Mouse (Mus musculus): ENCODE data around the gene Dyrk1a. TPM values are rescaled to one million over a fixed set of nuclear protein-coding genes. Genes with fewer than 3 reads are reported as not detected.

The Dyrk1a gene
- total RNA-seq, 2 experiments from 2014 or later, result 102 to 104 TPM

DNA sequence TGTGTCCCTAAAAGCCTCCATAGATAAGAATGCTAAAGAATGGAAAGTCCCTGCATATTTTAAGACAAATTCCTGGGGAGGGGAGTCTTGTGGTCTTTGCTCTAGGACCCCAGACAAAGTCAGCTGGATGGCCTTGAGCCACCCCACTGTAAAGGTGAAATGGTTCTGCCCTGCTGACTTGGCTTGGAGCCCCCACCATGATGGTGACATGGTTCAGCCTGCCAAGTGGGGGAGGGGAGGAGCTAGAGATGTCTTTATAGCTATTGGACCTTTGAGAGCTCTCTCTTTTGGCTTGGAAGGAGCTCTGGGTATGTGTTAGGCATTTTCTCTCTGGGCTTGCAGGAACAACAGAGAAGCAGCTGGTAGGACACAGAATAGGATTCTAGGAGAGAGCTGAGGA is 17.9 kb upstream of the Dyrk1a start:
- intact Hi-C loops (cut with DNase I), result no loop called here
- no peak for DNase-seq (ENCODE audit: extremely low spot score in 1 of 2, low spot score in 2 of 2)

DNA sequence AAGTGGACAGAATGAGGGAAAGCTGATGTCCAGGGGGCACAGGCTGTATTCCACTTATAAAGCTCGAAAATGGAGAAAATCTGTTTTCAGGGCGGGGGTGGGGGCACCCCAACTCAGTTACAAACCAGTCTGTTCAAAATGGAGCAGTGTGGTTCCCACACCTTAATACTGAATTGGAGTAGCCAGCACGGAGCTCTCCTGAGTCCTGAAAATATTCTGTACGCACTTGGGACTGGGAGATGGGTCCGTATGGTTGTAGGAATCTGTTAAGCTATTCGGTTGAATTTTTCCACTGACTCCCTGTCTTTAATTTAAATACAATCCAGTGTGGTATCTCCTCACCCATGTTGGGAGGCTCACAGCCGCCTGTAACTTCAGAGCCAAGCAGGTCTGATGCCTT is 14.5 kb upstream of the Dyrk1a start:
- intact Hi-C loops (cut with DNase I), result no loop called here
- DNase-seq (ENCODE audit: extremely low spot score in 1 of 2, low spot score in 2 of 2), result no peak

DNA sequence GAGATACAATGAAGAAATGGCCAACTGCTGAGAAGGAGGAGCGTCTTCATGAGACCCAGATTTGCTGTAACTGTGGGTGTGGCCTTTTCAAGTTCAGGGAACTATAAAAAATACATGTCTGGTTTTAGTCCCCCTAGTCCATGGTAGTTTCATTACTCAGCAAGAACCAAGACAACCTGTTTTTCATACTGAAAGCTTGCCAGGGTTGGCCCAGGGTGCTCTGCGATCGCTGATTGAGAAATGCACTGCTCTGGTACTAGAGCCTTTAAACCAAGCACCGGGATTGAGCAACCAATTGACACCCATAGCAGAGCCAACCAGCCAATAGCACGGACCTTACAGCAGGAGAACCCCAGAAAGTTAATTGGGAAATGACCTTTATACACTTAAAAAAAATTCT is 13.6 kb upstream of the Dyrk1a start:
- intact Hi-C loops (cut with DNase I), result no loop called here
- no peak for DNase-seq (ENCODE audit: extremely low spot score in 1 of 2, low spot score in 2 of 2)

DNA sequence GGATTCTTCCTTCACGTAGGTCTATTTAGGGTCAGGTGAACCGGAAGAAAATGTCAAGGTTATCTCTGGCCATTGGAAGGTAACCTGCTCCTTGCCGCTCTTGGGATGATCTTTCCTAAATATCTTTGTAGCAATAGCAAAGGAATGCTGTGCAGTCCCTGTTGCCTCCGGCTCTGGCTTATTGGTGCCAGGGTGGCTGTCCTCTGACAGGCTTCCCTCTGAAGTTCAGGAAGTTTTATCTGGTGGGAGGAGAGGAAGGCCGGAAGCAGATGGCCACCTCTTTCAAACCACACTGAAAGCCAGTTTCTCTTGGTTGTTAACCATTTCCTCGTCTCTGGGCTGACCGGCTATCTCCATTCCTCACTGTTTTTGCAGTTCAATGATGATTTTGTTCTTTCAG is 10.5 kb upstream of the Dyrk1a start:
- intact Hi-C loops (cut with DNase I), result no loop called here
- no peak for DNase-seq (ENCODE audit: extremely low spot score in 1 of 2, low spot score in 2 of 2)

- no peak for DNase-seq (ENCODE audit: extremely low spot score in 1 of 2, low spot score in 2 of 2)
- intact Hi-C loops (cut with DNase I), result no loop called here
Measured at GRCm38 (mm10) chr16:94559782-94560181, 10.0 kb upstream of the Dyrk1a start.

- DNase-seq (ENCODE audit: extremely low spot score in 1 of 2, low spot score in 2 of 2), result no peak
- intact Hi-C loops (cut with DNase I), result no loop called here
Measured at GRCm38 (mm10) chr16:94560618-94561017, 9.2 kb upstream of the Dyrk1a start.

- DNase-seq (ENCODE audit: extremely low spot score in 1 of 2, low spot score in 2 of 2), result no peak
- intact Hi-C loops (cut with DNase I), result no loop called here
Measured at GRCm38 (mm10) chr16:94566124-94566523, 3.7 kb upstream of the Dyrk1a start.

DNA sequence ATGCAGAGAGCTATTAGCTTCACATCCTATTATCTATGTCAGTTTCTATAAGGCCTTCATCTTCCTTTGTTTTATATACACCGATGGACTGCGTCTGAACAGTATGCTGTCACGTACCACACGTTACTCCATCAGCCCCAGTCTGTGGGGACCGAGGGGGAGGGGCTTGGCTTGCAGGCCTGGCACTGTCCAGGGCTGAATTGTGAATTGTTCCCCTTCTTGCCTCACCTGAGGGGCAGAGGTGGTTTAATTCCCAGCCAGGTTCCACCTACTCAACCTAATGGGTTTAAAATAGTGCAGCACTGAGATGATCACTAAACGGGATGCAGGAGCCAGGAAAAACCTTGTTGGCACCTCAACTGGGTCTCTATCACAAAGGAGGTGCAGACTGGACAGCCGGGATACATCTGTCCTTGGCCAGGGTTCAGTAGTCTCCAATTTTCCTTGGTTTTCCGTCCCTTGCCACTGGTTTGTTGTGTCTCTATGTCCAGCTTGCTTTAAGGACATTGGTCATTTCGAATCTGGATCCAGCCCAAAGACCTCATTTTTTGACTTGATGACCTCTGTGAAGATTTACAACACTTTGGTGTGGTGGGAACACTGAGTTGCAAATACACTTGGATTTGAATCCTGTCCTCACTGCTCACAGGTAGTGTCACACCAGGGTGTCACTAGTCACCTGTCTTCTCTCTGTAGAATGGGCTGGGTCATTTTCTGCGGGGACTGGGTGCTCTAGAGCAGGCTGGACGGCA is 2.8 kb upstream of the Dyrk1a start:
- DNase-seq (ENCODE audit: extremely low spot score in 1 of 2, low spot score in 2 of 2), result no peak
- intact Hi-C loops (cut with DNase I), result no loop called here

DNA sequence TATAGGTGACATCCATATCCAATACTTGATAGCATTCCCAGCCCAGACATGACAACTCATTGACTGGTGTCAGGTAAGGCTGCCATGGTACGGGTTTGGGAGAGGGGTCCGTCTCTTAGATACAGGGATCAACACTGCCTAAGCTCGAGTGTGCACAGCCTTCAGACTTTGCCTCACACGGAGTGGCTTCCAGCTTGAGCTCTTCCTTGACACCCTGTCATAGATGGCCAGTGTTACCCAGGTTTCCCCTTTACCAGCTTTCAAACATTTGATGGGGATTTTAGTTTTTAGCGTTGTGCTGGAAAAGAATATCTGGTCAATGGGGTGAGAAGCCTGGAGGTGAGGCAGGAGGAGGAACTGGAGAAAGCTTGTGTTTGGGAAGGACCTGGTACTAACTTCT is 2.1 kb upstream of the Dyrk1a start:
- DNase-seq (ENCODE audit: extremely low spot score in 1 of 2, low spot score in 2 of 2), result no peak

GRCm38 (mm10) chr16:94568335-94569228 is 1.2 kb upstream of the Dyrk1a start:
- DNase-seq (ENCODE audit: extremely low spot score in 1 of 2, low spot score in 2 of 2), result peak in 1 of 2 experiments; percentile 56
- intact Hi-C loops (cut with DNase I), result loop anchor here (1.0 kb wide), 1 partner anchor 41 kb away; no protein-coding TSS in a partner anchor

More for the DNA sequence above, 2.1 kb upstream of the Dyrk1a start:
- intact Hi-C loops (cut with DNase I), result loop anchor here (1.0 kb wide), 1 partner anchor 40 kb away; no protein-coding TSS in a partner anchor

GRCm38 (mm10) chr16:94570361-94571041 is 691 bp downstream of the Dyrk1a start:
- DNase-seq (ENCODE audit: extremely low spot score in 1 of 2, low spot score in 2 of 2), result peak; percentile 31 to 76
- intact Hi-C loops (cut with DNase I), result loop anchor here (5.0 kb wide), 1 partner anchor 47 kb away; no protein-coding TSS in a partner anchor

- intact Hi-C loops (cut with DNase I), result loop anchor here (5.0 kb wide), 1 partner anchor 46 kb away; no protein-coding TSS in a partner anchor
- no peak for DNase-seq (ENCODE audit: extremely low spot score in 1 of 2, low spot score in 2 of 2)
Measured at GRCm38 (mm10) chr16:94571111-94571993, 1.5 kb downstream of the Dyrk1a start.

- intact Hi-C loops (cut with DNase I), result loop anchor here (5.0 kb wide), 1 partner anchor 45 kb away; no protein-coding TSS in a partner anchor
Measured at GRCm38 (mm10) chr16:94572422-94572821, 2.6 kb downstream of the Dyrk1a start.

GRCm38 (mm10) chr16:94574025-94574717 is 4.4 kb downstream of the Dyrk1a start:
- DNase-seq (ENCODE audit: extremely low spot score in 1 of 2, low spot score in 2 of 2), result no peak
- intact Hi-C loops (cut with DNase I), result loop anchor here (5.0 kb wide), 1 partner anchor 43 kb away; no protein-coding TSS in a partner anchor

More at GRCm38 (mm10) chr16:94572422-94572821, 2.6 kb downstream of the Dyrk1a start:
- DNase-seq (ENCODE audit: extremely low spot score in 1 of 2, low spot score in 2 of 2), result no peak

GRCm38 (mm10) chr16:94574718-94575094 is 4.9 kb downstream of the Dyrk1a start:
- no peak for DNase-seq (ENCODE audit: extremely low spot score in 1 of 2, low spot score in 2 of 2)
- intact Hi-C loops (cut with DNase I), result loop anchor here (5.0 kb wide), 1 partner anchor 43 kb away; no protein-coding TSS in a partner anchor

DNA sequence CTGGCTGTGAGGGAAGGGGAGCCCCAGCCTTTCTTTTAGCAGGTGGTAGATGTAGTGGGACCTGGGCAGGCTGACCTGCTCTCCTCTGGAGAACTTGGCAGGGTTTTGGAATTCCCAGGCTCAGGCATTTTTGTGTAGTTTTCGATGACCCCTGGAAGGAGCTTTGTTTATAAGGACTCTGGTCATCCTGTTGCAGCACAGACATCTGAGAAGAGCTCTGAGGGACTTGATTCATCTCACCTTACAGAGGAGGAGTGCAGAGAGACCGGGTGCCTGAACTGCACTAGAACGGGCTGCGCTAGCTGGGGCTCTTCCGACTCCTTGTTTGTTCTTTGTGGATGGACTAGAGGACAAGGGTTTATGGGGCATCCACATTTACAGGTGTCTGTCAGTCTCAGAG is 5.9 kb downstream of the Dyrk1a start:
- no peak for DNase-seq (ENCODE audit: extremely low spot score in 1 of 2, low spot score in 2 of 2)
- intact Hi-C loops (cut with DNase I), result no loop called here

DNA sequence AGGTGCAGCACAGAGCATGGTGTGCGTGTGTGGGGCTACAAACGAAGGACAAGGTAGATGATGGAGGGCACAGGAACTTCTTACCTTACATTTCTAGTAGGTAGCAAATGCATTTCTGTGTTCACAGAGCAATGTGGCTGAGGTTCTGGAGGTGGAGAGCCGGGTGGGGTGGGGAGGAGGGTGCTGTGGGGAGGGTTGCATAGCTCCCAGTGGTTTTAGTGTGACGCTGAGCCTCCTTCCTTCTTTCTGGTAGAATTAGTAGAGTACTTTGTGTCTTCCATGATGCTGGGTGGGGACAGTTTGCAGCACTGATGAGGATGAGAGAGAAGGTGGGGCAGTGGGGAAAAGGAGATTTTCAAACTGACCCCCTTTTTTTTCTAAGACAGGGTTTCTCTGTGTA is 9.5 kb downstream of the Dyrk1a start:
- DNase-seq (ENCODE audit: extremely low spot score in 1 of 2, low spot score in 2 of 2), result no peak
- intact Hi-C loops (cut with DNase I), result no loop called here
